Mouse (Mus musculus) hindbrain, embryonic 11.5 days (tissue): ENCODE measurements at regions not wholly inside any gene's neighbourhood (a gene's known extent, or its start where the extent isn't known, plus 50 kb on each side); places are given as distances from the start of the nearest gene placed in this dataset.
A peak's percentile ranks its signal among the peaks of the same experiment; 100 is the strongest.

Source experiments
- ATAC-seq: fragments of 200-750 bp; cut with Nextera tagmentation; 2 replicates; pipeline ENCODE4 v1.8.0; 2017; ENCODE audit warnings: mild to moderate bottlenecking, moderate TSS enrichment, moderate library complexity; ENCODE audit not compliant: low FRiP score
- DNase-seq: peaks from one replicate; pipeline ENCODE4 v3.0.0-alpha.2; 2015; ENCODE audit warnings: low spot score
- H3K27ac ChIP-seq: fragments of 300-500 bp; sonication (generic); 2 replicates; pipeline ENCODE4 v1.5.1; 2014; ENCODE audit warnings: mild to moderate bottlenecking, low read depth, low read length
- H3K27me3 ChIP-seq: fragments of 300-500 bp; sonication (generic); 2 replicates; pipeline ENCODE4 v1.6.1; 2014; ENCODE audit warnings: mild to moderate bottlenecking, low read length, moderate library complexity, mixed read lengths; ENCODE audit not compliant: control insufficient read depth, insufficient read depth
- H3K36me3 ChIP-seq: fragments of 300-500 bp; sonication (generic); 2 replicates; pipeline ENCODE4 v1.6.1; 2014; ENCODE audit warnings: mild to moderate bottlenecking, low read length, moderate library complexity, mixed read lengths; ENCODE audit not compliant: control insufficient read depth, insufficient read depth
- H3K4me1 ChIP-seq: fragments of 300-500 bp; sonication (generic); replicated peaks from 2 replicates; pipeline ENCODE4 v1.6.1; 2014; ENCODE audit warnings: low read length, mixed read lengths; ENCODE audit not compliant: control insufficient read depth, insufficient read depth
- H3K4me2 ChIP-seq: fragments of 300-500 bp; sonication (generic); replicated peaks from 2 replicates; pipeline ENCODE4 v1.6.1; 2014; ENCODE audit warnings: mild to moderate bottlenecking, low read depth, low read length
- H3K4me3 ChIP-seq: fragments of 300-500 bp; sonication (generic); 2 replicates; pipeline ENCODE4 v1.5.1; 2014; ENCODE audit warnings: low read depth, low read length
- H3K9ac ChIP-seq: fragments of 300-500 bp; sonication (generic); 2 replicates; pipeline ENCODE4 v1.6.1; 2014; ENCODE audit warnings: low read depth, low read length
- H3K9me3 ChIP-seq: fragments of 300-500 bp; sonication (generic); 2 replicates; pipeline ENCODE4 v1.6.1; 2016; ENCODE audit warnings: low read length; ENCODE audit not compliant: control insufficient read depth
- WGBS: fragments of 180-500 bp; shearing (Covaris S2); extraction: QIAGEN DNeasy Blood & Tissue Kit; methylation state at CpG from one replicate; pipeline ENCODE4 v1.1.7; 2014; 5-methylcytosine and 5-hydroxymethylcytosine counted together

- Histone ChIP-seq H3K4me2 (no peak overlapping the region), H3K4me1 (no peaks in the 10 kb centered on the region), H3K9ac (no peak overlapping the region), H3K36me3 (no peaks in the 10 kb centered on the region), H3K9me3 (no peaks in the 10 kb centered on the region), H3K27me3 (no peaks in the 10 kb centered on the region), H3K27ac (no peak overlapping the region), H3K4me3 (no peak overlapping the region)
- ATAC-seq (no peak), DNase-seq (no peak)
- WGBS, result 78% methylated on average over 5 of the region's 5 CpGs
These were observed 283.4 kb upstream of the Pard3b start for GRCm38 (mm10) chr1:61355241-61355640.

GRCm38 (mm10) chr1:61359011-61359930 is 279.4 kb upstream of the Pard3b start:
- no peak overlapping the region for H3K4me2 ChIP-seq
- no peak for DNase-seq
- no peak overlapping the region for H3K9ac ChIP-seq
- 0 out of 2 replicates have a peak, but pooled peaks have one; percentile 10 for ATAC-seq
- peak overlapping the region; percentile 51; the same call in 1 of the 2 replicates for H3K27ac ChIP-seq
- no peaks in the 10 kb centered on the region for H3K9me3 ChIP-seq
- H3K4me1 ChIP-seq, result no peaks in the 10 kb centered on the region
- H3K36me3 ChIP-seq, result no peaks in the 10 kb centered on the region
- H3K27me3 ChIP-seq, result no peaks in the 10 kb centered on the region
- WGBS, result 62% methylated on average over 19 of the region's 19 CpGs
- H3K4me3 ChIP-seq, result no peak overlapping the region

GRCm38 (mm10) chr1:61372581-61372980 is 266.0 kb upstream of the Pard3b start:
- Histone ChIP-seq H3K27me3 (no peaks in the 10 kb centered on the region), H3K9ac (no peak overlapping the region), H3K4me1 (no peaks in the 10 kb centered on the region), H3K4me2 (no peak overlapping the region), H3K36me3 (no peaks in the 10 kb centered on the region), H3K9me3 (no peaks in the 10 kb centered on the region), H3K4me3 (no peak overlapping the region), H3K27ac (no peak overlapping the region)
- DNase-seq (no peak), ATAC-seq (no peak)
- 67% methylated on average over 4 of the region's 4 CpGs for WGBS

GRCm38 (mm10) chr1:61373661-61374491 is 264.7 kb upstream of the Pard3b start:
- DNase-seq (no peak), ATAC-seq (no peak)
- Histone ChIP-seq H3K4me3 (no peak overlapping the region), H3K9ac (no peak overlapping the region), H3K4me1 (no peaks in the 10 kb centered on the region; the same call in 1 of the 2 replicates), H3K4me2 (no peak overlapping the region), H3K27ac (no peak overlapping the region), H3K36me3 (no peaks in the 10 kb centered on the region), H3K9me3 (no peaks in the 10 kb centered on the region), H3K27me3 (no peaks in the 10 kb centered on the region)
- 73% methylated on average over 17 of the region's 17 CpGs for WGBS

- Histone ChIP-seq H3K4me1 (no peaks in the 10 kb centered on the region; the same call in 1 of the 2 replicates), H3K27me3 (no peaks in the 10 kb centered on the region), H3K27ac (no peak overlapping the region), H3K4me2 (no peak overlapping the region), H3K9me3 (no peaks in the 10 kb centered on the region), H3K36me3 (no peaks in the 10 kb centered on the region), H3K4me3 (no peak overlapping the region), H3K9ac (no peak overlapping the region)
- DNase-seq, result no peak
- no peak for ATAC-seq
- 64% methylated on average over 4 of the region's 4 CpGs for WGBS
These were observed 262.2 kb upstream of the Pard3b start for GRCm38 (mm10) chr1:61376417-61376816.

- ATAC-seq (no peak), DNase-seq (peak; percentile 85)
- Histone ChIP-seq H3K9me3 (no peaks in the 10 kb centered on the region), H3K4me3 (no peak overlapping the region), H3K9ac (no peak overlapping the region), H3K27ac (no peak overlapping the region), H3K27me3 (no peaks in the 10 kb centered on the region), H3K4me2 (no peak overlapping the region), H3K4me1 (no peaks in the 10 kb centered on the region; the same call in 1 of the 2 replicates), H3K36me3 (no peaks in the 10 kb centered on the region)
- 3% methylated on average over 7 of the region's 7 CpGs for WGBS
These were observed 261.6 kb upstream of the Pard3b start for GRCm38 (mm10) chr1:61377070-61377469.

- H3K36me3 ChIP-seq, result no peaks in the 10 kb centered on the region
- WGBS, result 61% methylated on average over 8 of the region's 8 CpGs
- no peak overlapping the region for H3K4me2 ChIP-seq
- ATAC-seq (no peak), DNase-seq (no peak)
- H3K27me3 ChIP-seq, result no peaks in the 10 kb centered on the region
- H3K4me1 ChIP-seq, result no peaks in the 10 kb centered on the region; the same call in 1 of the 2 replicates
- no peaks in the 10 kb centered on the region for H3K9me3 ChIP-seq
- H3K27ac ChIP-seq, result no peak overlapping the region
- H3K4me3 ChIP-seq, result no peak overlapping the region
- H3K9ac ChIP-seq, result no peak overlapping the region
These were observed 260.4 kb upstream of the Pard3b start for GRCm38 (mm10) chr1:61378240-61378639.

GRCm38 (mm10) chr1:61379771-61380517 is 258.7 kb upstream of the Pard3b start:
- no peaks in the 10 kb centered on the region for H3K9me3 ChIP-seq
- DNase-seq (no peak), ATAC-seq (no peak)
- H3K27me3 ChIP-seq, result no peaks in the 10 kb centered on the region
- no peaks in the 10 kb centered on the region; the same call in 1 of the 2 replicates for H3K4me1 ChIP-seq
- no peak overlapping the region for H3K4me2 ChIP-seq
- no peak overlapping the region for H3K9ac ChIP-seq
- no peak overlapping the region for H3K27ac ChIP-seq
- WGBS, result 77% methylated on average over 21 of the region's 21 CpGs
- no peaks in the 10 kb centered on the region for H3K36me3 ChIP-seq
- no peak overlapping the region for H3K4me3 ChIP-seq
